Mouse (Mus musculus) layer of hippocampus, adult 8-10 months (tissue): ENCODE measurements around the gene Vps8. TPM values are rescaled to one million over a fixed set of nuclear protein-coding genes. Genes with fewer than 3 reads are reported as not detected.
A peak's percentile ranks its signal among the peaks of the same experiment; 100 is the strongest.

Source experiments
- DNase-seq, 2 experiments: peaks; one replicate each; pipeline ENCODE4 v3.0.0; 2022; ENCODE audit warnings: low spot score in 2 of 2
- total RNA-seq, 4 experiments: library from RNA; stranded (reverse); gene quantifications; 2 replicates each; pipeline ENCODE4 v1.2.4; 2022

Gene Vps8
- total RNA-seq, 4 experiments from 2014 or later = 47.6 to 58.3 (median 51.8) TPM

GRCm38 (mm10) chr16:21470416-21470815, 47.5 kb downstream of the Vps8 start:
- no peak for DNase-seq

GRCm38 (mm10) chr16:21477074-21477473, 54.2 kb downstream of the Vps8 start:
- DNase-seq = no peak

- DNase-seq = no peak
Observed at GRCm38 (mm10) chr16:21478376-21478775, 55.5 kb downstream of the Vps8 start.

- no peak for DNase-seq
Observed at GRCm38 (mm10) chr16:21483803-21484202, 60.9 kb downstream of the Vps8 start.

GRCm38 (mm10) chr16:21485716-21486115, 62.8 kb downstream of the Vps8 start:
- DNase-seq = no peak

- DNase-seq = peak in 1 of 2 experiments; percentile 63
Observed at GRCm38 (mm10) chr16:21488413-21488812, 65.5 kb downstream of the Vps8 start.

GRCm38 (mm10) chr16:21492346-21492745, 69.4 kb downstream of the Vps8 start:
- DNase-seq = no peak

- no peak for DNase-seq
Observed at GRCm38 (mm10) chr16:21492894-21493293, 70.0 kb downstream of the Vps8 start.

- no peak for DNase-seq
Observed at GRCm38 (mm10) chr16:21494681-21495080, 71.8 kb downstream of the Vps8 start.

- no peak for DNase-seq
Observed at GRCm38 (mm10) chr16:21496799-21497198, 73.9 kb downstream of the Vps8 start.

- no peak for DNase-seq
Observed at GRCm38 (mm10) chr16:21497627-21498026, 74.7 kb downstream of the Vps8 start.

GRCm38 (mm10) chr16:21498984-21499383, 76.1 kb downstream of the Vps8 start:
- DNase-seq = no peak

GRCm38 (mm10) chr16:21499656-21500055, 76.7 kb downstream of the Vps8 start:
- DNase-seq = no peak

GRCm38 (mm10) chr16:21518833-21519232, 95.9 kb downstream of the Vps8 start:
- DNase-seq = no peak

GRCm38 (mm10) chr16:21519785-21520184, 96.9 kb downstream of the Vps8 start:
- DNase-seq = no peak

- DNase-seq = no peak
Observed at GRCm38 (mm10) chr16:21523738-21524137, 100.8 kb downstream of the Vps8 start.

GRCm38 (mm10) chr16:21525376-21525775, 102.5 kb downstream of the Vps8 start:
- DNase-seq = no peak

- DNase-seq = no peak
Observed at GRCm38 (mm10) chr16:21527271-21528007, 104.5 kb downstream of the Vps8 start.

GRCm38 (mm10) chr16:21533503-21533902, 110.6 kb downstream of the Vps8 start:
- no peak for DNase-seq

- no peak for DNase-seq
Observed at GRCm38 (mm10) chr16:21536240-21537005, 113.5 kb downstream of the Vps8 start.

- DNase-seq = no peak
Observed at GRCm38 (mm10) chr16:21537312-21537711, 114.4 kb downstream of the Vps8 start.

- no peak for DNase-seq
Observed at GRCm38 (mm10) chr16:21538889-21539288, 116.0 kb downstream of the Vps8 start.

GRCm38 (mm10) chr16:21542559-21542958, 119.6 kb downstream of the Vps8 start:
- DNase-seq = no peak
